Mouse (Mus musculus) heart, embryonic 13.5 days (tissue): ENCODE data around the gene Hnf1b. TPM values are rescaled to one million over a fixed set of nuclear protein-coding genes. Genes with fewer than 3 reads are reported as not detected.

Experiments used
- ATAC-seq: fragments of 200-750 bp; cut with Nextera tagmentation; 2 replicates; pipeline ENCODE4 v1.8.0; 2017; ENCODE audit warnings: moderate TSS enrichment; ENCODE audit not compliant: insufficient number of reproducible peaks, low FRiP score, low TSS enrichment; ENCODE audit errors: extremely low read depth
- H3K27ac ChIP-seq: fragments of 300-500 bp; sonication (generic); replicated peaks from 2 replicates; pipeline ENCODE4 v1.5.1; 2015; ENCODE audit warnings: moderate library complexity, mild to moderate bottlenecking, inconsistent platforms
- H3K27me3 ChIP-seq: fragments of 300-500 bp; sonication (generic); replicated peaks from 2 replicates; pipeline ENCODE4 v1.6.1; 2015; ENCODE audit warnings: mild to moderate bottlenecking, inconsistent platforms
- H3K36me3 ChIP-seq: fragments of 300-500 bp; sonication (generic); 2 replicates; pipeline ENCODE4 v1.6.1; 2015; ENCODE audit warnings: mild to moderate bottlenecking, inconsistent platforms
- H3K4me1 ChIP-seq: fragments of 300-500 bp; sonication (generic); 2 replicates; pipeline ENCODE4 v1.6.1; 2015; ENCODE audit warnings: inconsistent platforms
- H3K4me2 ChIP-seq: fragments of 300-500 bp; sonication (generic); 2 replicates; pipeline ENCODE4 v1.6.1; 2015; ENCODE audit warnings: inconsistent platforms, mild to moderate bottlenecking, moderate library complexity
- H3K4me3 ChIP-seq: fragments of 300-500 bp; sonication (generic); 2 replicates; pipeline ENCODE4 v1.5.1; 2015; ENCODE audit warnings: moderate library complexity, mild to moderate bottlenecking, inconsistent platforms
- H3K9ac ChIP-seq: fragments of 300-500 bp; sonication (generic); 2 replicates; pipeline ENCODE4 v1.6.1; 2015; ENCODE audit warnings: inconsistent platforms, mild to moderate bottlenecking, moderate library complexity
- H3K9me3 ChIP-seq: fragments of 300-500 bp; sonication (generic); 2 replicates; pipeline ENCODE4 v1.6.1; 2016; ENCODE audit warnings: inconsistent platforms
- WGBS: fragments of 180-500 bp; shearing (Covaris S2); methylation state at CpG from one replicate; pipeline ENCODE4 v1.1.7; 2015; ENCODE audit warnings: mixed read lengths; 5-methylcytosine and 5-hydroxymethylcytosine counted together
- polyA plus RNA-seq: library from polyadenylated mRNA; unstranded; fragments of >200 nt; fragmentation: Nextera tagmentation; extraction: Ambion mirVana; gene quantifications from 2 replicates; pipeline ENCODE4 v1.2.1, GENCODE M21; 2015

The Hnf1b gene
- polyA plus RNA-seq, 1 experiment from 2014 or later, result 1.1 TPM

GRCm38 (mm10) chr11:83896430-83897410 is 46.9 kb downstream of the Hnf1b start:
- Histone ChIP-seq H3K27ac (no peak overlapping the region), H3K4me2 (no peak overlapping the region), H3K4me3 (no peak overlapping the region), H3K9ac (no peak overlapping the region), H3K36me3 (no peaks in the 10 kb centered on the region), H3K27me3 (peaks cover 8% of the 10 kb centered on the region; the same call in 1 of the 2 replicates), H3K4me1 (no peaks in the 10 kb centered on the region), H3K9me3 (no peaks in the 10 kb centered on the region)
- ATAC-seq, result no peak
- WGBS, result 73% methylated on average over 16 of the region's 16 CpGs

GRCm38 (mm10) chr11:83897569-83897968 is 47.7 kb downstream of the Hnf1b start:
- Histone ChIP-seq H3K27me3 (peaks cover 8% of the 10 kb centered on the region; the same call in 1 of the 2 replicates), H3K9ac (no peak overlapping the region), H3K4me1 (no peaks in the 10 kb centered on the region), H3K9me3 (no peaks in the 10 kb centered on the region), H3K36me3 (no peaks in the 10 kb centered on the region), H3K27ac (no peak overlapping the region), H3K4me3 (no peak overlapping the region), H3K4me2 (no peak overlapping the region)
- WGBS, result 54% methylated on average over 7 of the region's 7 CpGs
- no peak for ATAC-seq

- no peak overlapping the region for H3K4me2 ChIP-seq
- ATAC-seq, result no peak
- no peak overlapping the region for H3K4me3 ChIP-seq
- no peaks in the 10 kb centered on the region for H3K36me3 ChIP-seq
- no peak overlapping the region for H3K27ac ChIP-seq
- H3K9ac ChIP-seq, result no peak overlapping the region
- 82% methylated on average over 3 of the region's 3 CpGs for WGBS
- H3K4me1 ChIP-seq, result no peaks in the 10 kb centered on the region
- peaks cover 10% of the 10 kb centered on the region; the same call in 1 of the 2 replicates for H3K27me3 ChIP-seq
- H3K9me3 ChIP-seq, result no peaks in the 10 kb centered on the region
Measured at GRCm38 (mm10) chr11:83902812-83903211, 52.9 kb downstream of the Hnf1b start.

GRCm38 (mm10) chr11:83905756-83906155 is 55.9 kb downstream of the Hnf1b start:
- no peaks in the 10 kb centered on the region for H3K4me1 ChIP-seq
- no peak overlapping the region for H3K9ac ChIP-seq
- WGBS, result 65% methylated on average over 5 of the region's 5 CpGs
- no peak for ATAC-seq
- H3K36me3 ChIP-seq, result no peaks in the 10 kb centered on the region
- H3K27me3 ChIP-seq, result 0 out of 2 replicates have a peak, but pooled peaks cover 9% of the 10 kb centered on the region
- H3K4me2 ChIP-seq, result no peak overlapping the region
- H3K9me3 ChIP-seq, result no peaks in the 10 kb centered on the region
- H3K27ac ChIP-seq, result no peak overlapping the region
- H3K4me3 ChIP-seq, result no peak overlapping the region

GRCm38 (mm10) chr11:83908376-83908775 is 58.5 kb downstream of the Hnf1b start:
- Histone ChIP-seq H3K27me3 (0 out of 2 replicates have a peak, but pooled peaks cover 9% of the 10 kb centered on the region), H3K27ac (no peak overlapping the region), H3K36me3 (no peaks in the 10 kb centered on the region), H3K4me2 (no peak overlapping the region), H3K4me3 (no peak overlapping the region), H3K9ac (no peak overlapping the region), H3K9me3 (no peaks in the 10 kb centered on the region), H3K4me1 (no peaks in the 10 kb centered on the region)
- no peak for ATAC-seq
- WGBS, result 50% methylated on average over 7 of the region's 7 CpGs

GRCm38 (mm10) chr11:83913824-83914311 is 64.0 kb downstream of the Hnf1b start:
- Histone ChIP-seq H3K4me1 (no peaks in the 10 kb centered on the region), H3K4me2 (no peak overlapping the region), H3K9ac (no peak overlapping the region), H3K9me3 (no peaks in the 10 kb centered on the region), H3K27ac (no peak overlapping the region), H3K36me3 (no peaks in the 10 kb centered on the region), H3K4me3 (no peak overlapping the region), H3K27me3 (no peaks in the 10 kb centered on the region)
- no peak for ATAC-seq
- WGBS, result 62% methylated on average over 8 of the region's 8 CpGs

- Histone ChIP-seq H3K9ac (no peak overlapping the region), H3K4me2 (no peak overlapping the region), H3K9me3 (no peaks in the 10 kb centered on the region), H3K27ac (no peak overlapping the region), H3K4me1 (no peaks in the 10 kb centered on the region), H3K27me3 (no peaks in the 10 kb centered on the region), H3K4me3 (no peak overlapping the region), H3K36me3 (no peaks in the 10 kb centered on the region)
- WGBS, result 44% methylated on average over 4 of the region's 4 CpGs
- ATAC-seq, result no peak
Measured at GRCm38 (mm10) chr11:83914501-83914900, 64.6 kb downstream of the Hnf1b start.

- H3K36me3 ChIP-seq, result no peaks in the 10 kb centered on the region
- H3K9ac ChIP-seq, result no peak overlapping the region
- H3K4me1 ChIP-seq, result no peaks in the 10 kb centered on the region
- no peak overlapping the region for H3K4me3 ChIP-seq
- 62% methylated on average over 2 of the region's 2 CpGs for WGBS
- no peak for ATAC-seq
- no peak overlapping the region for H3K4me2 ChIP-seq
- no peaks in the 10 kb centered on the region; the same call in 1 of the 2 replicates for H3K27me3 ChIP-seq
- no peak overlapping the region for H3K27ac ChIP-seq
- H3K9me3 ChIP-seq, result 0 out of 2 replicates have a peak, but pooled peaks cover 3% of the 10 kb centered on the region
Measured at GRCm38 (mm10) chr11:83922600-83922999, 72.7 kb downstream of the Hnf1b start.

- WGBS, result 55% methylated on average over 3 of the region's 3 CpGs
- no peak overlapping the region for H3K4me2 ChIP-seq
- H3K27me3 ChIP-seq, result peaks cover 8% of the 10 kb centered on the region; the same call in 1 of the 2 replicates
- no peaks in the 10 kb centered on the region for H3K4me1 ChIP-seq
- 0 out of 2 replicates have a peak, but pooled peaks cover 3% of the 10 kb centered on the region for H3K9me3 ChIP-seq
- no peak overlapping the region for H3K27ac ChIP-seq
- no peak overlapping the region for H3K9ac ChIP-seq
- no peaks in the 10 kb centered on the region for H3K36me3 ChIP-seq
- ATAC-seq, result no peak
- H3K4me3 ChIP-seq, result no peak overlapping the region
Measured at GRCm38 (mm10) chr11:83927097-83927496, 77.2 kb downstream of the Hnf1b start.

- Histone ChIP-seq H3K4me2 (no peak overlapping the region), H3K4me3 (no peak overlapping the region), H3K9ac (no peak overlapping the region), H3K27me3 (peaks cover 23% of the 10 kb centered on the region), H3K9me3 (no peaks in the 10 kb centered on the region), H3K27ac (no peak overlapping the region), H3K36me3 (no peaks in the 10 kb centered on the region), H3K4me1 (no peaks in the 10 kb centered on the region)
- WGBS, result 68% methylated on average over 10 of the region's 10 CpGs
- ATAC-seq, result no peak
Measured at GRCm38 (mm10) chr11:83932506-83933106, 82.7 kb downstream of the Hnf1b start.

- Histone ChIP-seq H3K27ac (no peak overlapping the region), H3K9me3 (no peaks in the 10 kb centered on the region), H3K4me1 (no peaks in the 10 kb centered on the region), H3K4me2 (no peak overlapping the region), H3K9ac (no peak overlapping the region), H3K4me3 (no peak overlapping the region), H3K27me3 (peaks cover 31% of the 10 kb centered on the region), H3K36me3 (no peaks in the 10 kb centered on the region)
- ATAC-seq, result no peak
- WGBS, result 82% methylated on average over 4 of the region's 4 CpGs
Measured at GRCm38 (mm10) chr11:83933376-83933775, 83.5 kb downstream of the Hnf1b start.
